Comparison of ENCODE assay signal across 22 mouse cellular contexts in the genomic region with DNA sequence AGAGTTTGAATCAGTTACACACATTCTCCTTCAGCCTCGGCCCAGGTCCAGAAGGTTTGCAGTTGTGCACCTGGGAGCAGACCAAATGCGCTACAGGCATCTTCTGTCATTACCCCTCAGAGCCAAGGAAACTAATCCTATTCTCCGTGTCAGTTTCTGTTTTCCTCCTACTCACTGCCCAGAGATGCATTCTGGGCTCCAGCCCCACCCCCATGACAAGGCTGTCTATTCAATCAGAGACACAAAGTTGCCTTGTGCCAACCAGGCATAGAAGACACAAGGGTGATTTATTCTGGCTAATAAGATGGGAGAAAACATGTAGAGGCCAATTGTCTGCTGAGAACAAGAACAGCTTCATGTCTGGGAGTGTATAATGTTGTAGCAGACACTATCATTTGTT. TPM values are rescaled to one million over a fixed set of nuclear protein-coding genes. Genes with fewer than 3 reads are reported as not detected.
DNase-seq lines count a peak whose midpoint lies in the region; ATAC-seq and TF ChIP-seq lines count a peak whose summit lies in the region.
"Had no signal": no experiment of that assay in that cellular context is flagged by ENCODE, and none has a peak within 500 bp of the region (broad histone marks: within the 10 kb centered on the region; RNA-seq: fewer than 3 reads in every experiment).

No protein-coding gene starts in this region.

- TF ChIP-seq CTCF in forebrain, postnatal 0 days (IDR thresholded peaks at IDR 0.05; ENCODE audit: low read depth) = no peak

- H3K4me3 ChIP-seq in forebrain, postnatal 0 days (ENCODE audit: low read depth, low read length) = no peak overlapping the region
- no peak overlapping the region for H3K4me3 ChIP-seq in forebrain, embryonic 13.5 days
- no peak overlapping the region for H3K4me3 ChIP-seq in midbrain, embryonic 14.5 days (replicated peaks; ENCODE audit: low read depth, low read length)
- H3K4me3 ChIP-seq in midbrain, embryonic 15.5 days = no peak overlapping the region
- no peak overlapping the region for H3K4me3 ChIP-seq in neural tube, embryonic 13.5 days
- H3K4me3 ChIP-seq: forebrain, embryonic 10.5 days; heart, embryonic 15.5 days; myocyte had no signal

- no peak overlapping the region for H3K27ac ChIP-seq in forebrain, postnatal 0 days (ENCODE audit: low read depth, low read length)
- H3K27ac ChIP-seq in forebrain, embryonic 13.5 days = no peak overlapping the region
- no peak overlapping the region for H3K27ac ChIP-seq in midbrain, embryonic 14.5 days (replicated peaks; ENCODE audit: low read depth, low read length)
- H3K27ac ChIP-seq in midbrain, embryonic 15.5 days = no peak overlapping the region
- H3K27ac ChIP-seq in neural tube, embryonic 13.5 days (replicated peaks) = no peak overlapping the region
- H3K27ac ChIP-seq: forebrain, embryonic 10.5 days; heart, embryonic 15.5 days; kidney, postnatal 0 days; liver, embryonic 14.5 days had no signal

- no peaks in the 10 kb centered on the region for H3K9me3 ChIP-seq in forebrain, postnatal 0 days (ENCODE audit: low read length)
- no peaks in the 10 kb centered on the region for H3K9me3 ChIP-seq in forebrain, embryonic 13.5 days (replicated peaks)
- no peaks in the 10 kb centered on the region for H3K9me3 ChIP-seq in midbrain, embryonic 14.5 days (ENCODE audit: control insufficient read depth, low read length)
- 0 out of 2 replicates have a peak, but pooled peaks cover 4% of the 10 kb centered on the region for H3K9me3 ChIP-seq in midbrain, embryonic 15.5 days
- H3K9me3 ChIP-seq in neural tube, embryonic 13.5 days = no peaks in the 10 kb centered on the region
- H3K9me3 ChIP-seq: forebrain, embryonic 10.5 days; G1E; heart, embryonic 15.5 days had no signal

- no peaks in the 10 kb centered on the region for H3K27me3 ChIP-seq in forebrain, postnatal 0 days (ENCODE audit: insufficient read depth, low read length)
- H3K27me3 ChIP-seq in forebrain, embryonic 13.5 days = no peaks in the 10 kb centered on the region
- H3K27me3 ChIP-seq in midbrain, embryonic 14.5 days (ENCODE audit: control insufficient read depth, insufficient read depth, low read length) = no peaks in the 10 kb centered on the region
- no peaks in the 10 kb centered on the region for H3K27me3 ChIP-seq in midbrain, embryonic 15.5 days (replicated peaks)
- H3K27me3 ChIP-seq in neural tube, embryonic 13.5 days = no peaks in the 10 kb centered on the region
- H3K27me3 ChIP-seq: heart, embryonic 15.5 days had no signal

- WGBS in forebrain, postnatal 0 days = 31% methylated on average over 3 of the region's 3 CpGs
- 48% methylated on average over 3 of the region's 3 CpGs for WGBS in forebrain, embryonic 13.5 days
- 20% methylated on average over 3 of the region's 3 CpGs for WGBS in midbrain, embryonic 14.5 days
- 14% methylated on average over 3 of the region's 3 CpGs for WGBS in midbrain, embryonic 15.5 days
- 50% methylated on average over 3 of the region's 3 CpGs for WGBS in neural tube, embryonic 13.5 days

- no peak for DNase-seq in forebrain, postnatal 0 days
- DNase-seq in midbrain, embryonic 14.5 days = peak; percentile 46
- peak; percentile 82 for DNase-seq in gonadal fat pad, adult 2 months (ENCODE audit: low read depth)
- no peak for DNase-seq in kidney, postnatal 10 days
- DNase-seq in embryo, embryonic 9.5 days (ENCODE audit: extremely low spot score) = no peak
- DNase-seq: cerebellum, adult 8-10 months; gastrocnemius, postnatal 25 days; lung, postnatal 36 days; thymus, postnatal 14 days had no signal

- H3K4me1 ChIP-seq in forebrain, postnatal 0 days (ENCODE audit: insufficient read depth) = no peaks in the 10 kb centered on the region
- H3K4me1 ChIP-seq in forebrain, embryonic 13.5 days = peaks cover 6% of the 10 kb centered on the region; the same call in 1 of the 2 replicates
- H3K4me1 ChIP-seq in midbrain, embryonic 14.5 days (ENCODE audit: control insufficient read depth, insufficient read depth, low read length) = peaks cover 8% of the 10 kb centered on the region
- H3K4me1 ChIP-seq in midbrain, embryonic 15.5 days = peaks cover 4% of the 10 kb centered on the region; the same call in 1 of the 2 replicates
- H3K4me1 ChIP-seq in neural tube, embryonic 13.5 days (replicated peaks) = peaks cover 12% of the 10 kb centered on the region
- H3K4me1 ChIP-seq: forebrain, embryonic 10.5 days; heart, embryonic 15.5 days had no signal

- no peak overlapping the region for H3K4me2 ChIP-seq in forebrain, postnatal 0 days (ENCODE audit: low read depth)
- H3K4me2 ChIP-seq in forebrain, embryonic 13.5 days = no peak overlapping the region
- no peak overlapping the region for H3K4me2 ChIP-seq in midbrain, embryonic 14.5 days (ENCODE audit: low read length)
- no peak overlapping the region for H3K4me2 ChIP-seq in midbrain, embryonic 15.5 days
- H3K4me2 ChIP-seq in neural tube, embryonic 13.5 days = no peak overlapping the region
- H3K4me2 ChIP-seq: heart, embryonic 15.5 days had no signal

- H3K9ac ChIP-seq in forebrain, postnatal 0 days = no peak overlapping the region
- H3K9ac ChIP-seq in forebrain, embryonic 13.5 days = no peak overlapping the region
- H3K9ac ChIP-seq in midbrain, embryonic 14.5 days (replicated peaks; ENCODE audit: low read length) = no peak overlapping the region
- no peak overlapping the region for H3K9ac ChIP-seq in midbrain, embryonic 15.5 days
- no peak overlapping the region for H3K9ac ChIP-seq in neural tube, embryonic 13.5 days
- H3K9ac ChIP-seq: heart, embryonic 15.5 days; liver, embryonic 14.5 days had no signal

- peak; percentile 55 for ATAC-seq in forebrain, postnatal 0 days
- no peak for ATAC-seq in forebrain, embryonic 13.5 days
- no peak; the same call in 1 of the 2 replicates for ATAC-seq in midbrain, embryonic 14.5 days (ENCODE audit: low FRiP score, low TSS enrichment)
- ATAC-seq in midbrain, embryonic 15.5 days (replicated peaks) = no peak; the same call in 1 of the 2 replicates
- ATAC-seq in neural tube, embryonic 13.5 days (ENCODE audit: low read depth) = peak; percentile 27; the same call in 1 of the 2 replicates
- ATAC-seq: inflammation-experienced regulatory T-cells, adult 6 months had no signal

- no peaks in the 10 kb centered on the region for H3K36me3 ChIP-seq in forebrain, postnatal 0 days (ENCODE audit: insufficient read depth)
- H3K36me3 ChIP-seq in forebrain, embryonic 13.5 days (ENCODE audit: poor library complexity, severe bottlenecking) = no peaks in the 10 kb centered on the region
- no peaks in the 10 kb centered on the region for H3K36me3 ChIP-seq in midbrain, embryonic 14.5 days (ENCODE audit: control insufficient read depth, insufficient read depth, low read length)
- H3K36me3 ChIP-seq in midbrain, embryonic 15.5 days (replicated peaks) = no peaks in the 10 kb centered on the region
- H3K36me3 ChIP-seq in neural tube, embryonic 13.5 days = no peaks in the 10 kb centered on the region
- H3K36me3 ChIP-seq: forebrain, embryonic 10.5 days; G1E; heart, embryonic 15.5 days had no signal

RNA-seq across cellular contexts. Expression of a gene that starts 35.1 kb away (rescaled TPM):
- total RNA-seq in forebrain, postnatal 0 days (2014; rRNA removed) = 0.10 TPM in 1 of 2 replicates, not detected in the other
- 0.35 TPM in 1 of 2 replicates, not detected in the other for polyA plus RNA-seq in forebrain, postnatal 0 days (2015; fragmentation: Nextera tagmentation; extraction: Ambion mirVana)
- not detected in 2 replicates for polyA plus RNA-seq in forebrain, embryonic 13.5 days (2015; fragmentation: Nextera tagmentation; extraction: Ambion mirVana)
- polyA plus RNA-seq in midbrain, embryonic 14.5 days (2014; fragmentation: Nextera tagmentation; extraction: Ambion mirVana) = 0.24 TPM in 1 of 2 replicates, not detected in the other
- 0.21 TPM in 1 of 2 replicates, not detected in the other for polyA plus RNA-seq in midbrain, embryonic 15.5 days (2015; fragmentation: Nextera tagmentation; extraction: Ambion mirVana)
- 0.08 and 0.18 TPM in 2 replicates for polyA plus RNA-seq in gonadal fat pad, adult 2 months (2012; rRNA removed)
- polyA plus RNA-seq in neural tube, embryonic 13.5 days (2015; fragmentation: Nextera tagmentation; extraction: Ambion mirVana) = not detected in 2 replicates
- total RNA-seq: left cerebral cortex, postnatal 25 days had no signal
- polyA plus RNA-seq: C2C12; embryonic facial prominence, embryonic 11.5 days; forebrain, embryonic 10.5 days; G1E; heart, embryonic 15.5 days; inflammation-experienced regulatory T-cells, adult 6 months; kidney, postnatal 0 days; liver, embryonic 14.5 days; myocyte had no signal

RNA-seq across cellular contexts. Expression of a gene that starts 41.0 kb away (rescaled TPM):
- total RNA-seq in forebrain, postnatal 0 days (2014; rRNA removed) = not detected in 2 replicates
- polyA plus RNA-seq in forebrain, postnatal 0 days (2015; fragmentation: Nextera tagmentation; extraction: Ambion mirVana) = not detected in 2 replicates
- not detected in 2 replicates for polyA plus RNA-seq in forebrain, embryonic 13.5 days (2015; fragmentation: Nextera tagmentation; extraction: Ambion mirVana)
- polyA plus RNA-seq in midbrain, embryonic 14.5 days (2014; fragmentation: Nextera tagmentation; extraction: Ambion mirVana) = not detected in 2 replicates
- polyA plus RNA-seq in midbrain, embryonic 15.5 days (2015; fragmentation: Nextera tagmentation; extraction: Ambion mirVana) = not detected in 2 replicates
- polyA plus RNA-seq in gonadal fat pad, adult 2 months (2012; rRNA removed) = 0.03 TPM in 1 of 2 replicates, not detected in the other
- not detected in 2 replicates for polyA plus RNA-seq in neural tube, embryonic 13.5 days (2015; fragmentation: Nextera tagmentation; extraction: Ambion mirVana)
- total RNA-seq: gastrocnemius, postnatal 25 days; left cerebral cortex, postnatal 25 days had no signal
- polyA plus RNA-seq: C2C12; embryonic facial prominence, embryonic 11.5 days; forebrain, embryonic 10.5 days; G1E; heart, embryonic 15.5 days; inflammation-experienced regulatory T-cells, adult 6 months; kidney, postnatal 0 days; liver, embryonic 14.5 days; myocyte had no signal

RNA-seq across cellular contexts. Expression of a gene that starts 45.1 kb away (rescaled TPM):
- 88.8 and 98.3 TPM in 2 replicates for total RNA-seq in forebrain, postnatal 0 days (2014; rRNA removed)
- polyA plus RNA-seq in forebrain, postnatal 0 days (2015; fragmentation: Nextera tagmentation; extraction: Ambion mirVana) = 73.1 and 101 TPM in 2 replicates
- 52.7 and 53.2 TPM in 2 replicates for polyA plus RNA-seq in forebrain, embryonic 13.5 days (2015; fragmentation: Nextera tagmentation; extraction: Ambion mirVana)
- 68.9 and 85.1 TPM in 2 replicates for polyA plus RNA-seq in midbrain, embryonic 14.5 days (2014; fragmentation: Nextera tagmentation; extraction: Ambion mirVana)
- polyA plus RNA-seq in midbrain, embryonic 15.5 days (2015; fragmentation: Nextera tagmentation; extraction: Ambion mirVana) = 101 and 104 TPM in 2 replicates
- polyA plus RNA-seq in gonadal fat pad, adult 2 months (2012; rRNA removed) = 27.2 and 45.1 TPM in 2 replicates
- 99.8 and 100 TPM in 2 replicates for polyA plus RNA-seq in neural tube, embryonic 13.5 days (2015; fragmentation: Nextera tagmentation; extraction: Ambion mirVana)

RNA-seq across cellular contexts. Expression of a gene that starts 54.1 kb away (rescaled TPM):
- total RNA-seq in forebrain, postnatal 0 days (2014; rRNA removed) = not detected in 2 replicates
- not detected in 2 replicates for polyA plus RNA-seq in forebrain, postnatal 0 days (2015; fragmentation: Nextera tagmentation; extraction: Ambion mirVana)
- not detected in 2 replicates for polyA plus RNA-seq in forebrain, embryonic 13.5 days (2015; fragmentation: Nextera tagmentation; extraction: Ambion mirVana)
- not detected in 2 replicates for polyA plus RNA-seq in midbrain, embryonic 14.5 days (2014; fragmentation: Nextera tagmentation; extraction: Ambion mirVana)
- not detected in 2 replicates for polyA plus RNA-seq in midbrain, embryonic 15.5 days (2015; fragmentation: Nextera tagmentation; extraction: Ambion mirVana)
- polyA plus RNA-seq in gonadal fat pad, adult 2 months (2012; rRNA removed) = not detected in 2 replicates
- polyA plus RNA-seq in neural tube, embryonic 13.5 days (2015; fragmentation: Nextera tagmentation; extraction: Ambion mirVana) = not detected in 2 replicates
- total RNA-seq: gastrocnemius, postnatal 25 days; left cerebral cortex, postnatal 25 days had no signal
- polyA plus RNA-seq: embryonic facial prominence, embryonic 11.5 days; forebrain, embryonic 10.5 days; G1E; heart, embryonic 15.5 days; inflammation-experienced regulatory T-cells, adult 6 months; kidney, postnatal 0 days; liver, embryonic 14.5 days; myocyte had no signal

Comparison
In these comparisons a context has a peak if more than half of its experiments do, and no peak if none do; other contexts are left out.
1. ATAC-seq: peak in forebrain, postnatal 0 days (single experiment) and neural tube, embryonic 13.5 days (single experiment); none in forebrain, embryonic 13.5 days (single experiment), midbrain, embryonic 14.5 days (single experiment) and midbrain, embryonic 15.5 days (single experiment).
2. DNase-seq: peak in midbrain, embryonic 14.5 days (single experiment) and gonadal fat pad, adult 2 months (single experiment); none in forebrain, postnatal 0 days (single experiment), kidney, postnatal 10 days (single experiment) and embryo, embryonic 9.5 days (single experiment).